ENCODE assay signal across 8 mouse cellular contexts in genomic region chr15:63721669-63722357, GRCm38 (mm10).
DNase-seq lines count a peak whose midpoint lies in the region; ATAC-seq lines count a peak whose summit lies in the region.

No protein-coding gene starts in this region.

- ATAC-seq in frontal cortex, adult (ENCODE audit: low TSS enrichment), result peak; percentile 41; the same call in 1 of the 2 replicates

- peak; percentile 62 to 69 for DNase-seq in cerebellum, postnatal 10 days
- no peak for DNase-seq in cerebellum, adult 9-11 months
- DNase-seq in 416B (ENCODE audit: low read depth), result peak; percentile 86
- peak; percentile 57 for DNase-seq in adrenal gland, postnatal 14 days
- DNase-seq in layer of hippocampus, postnatal 14 days (ENCODE audit: low spot score in 2 of 2), result peak; percentile 14 to 26
- peak; percentile 68 for DNase-seq in lung, postnatal 36 days
- peak; percentile 71 to 85 for DNase-seq in spleen, postnatal 4 days (ENCODE audit: low spot score in 2 of 2)
